Mouse (Mus musculus) stomach, embryonic 14.5 days (tissue): Measurements from ENCODE around the gene Brf1. TPM values are rescaled to one million over a fixed set of nuclear protein-coding genes. Genes with fewer than 3 reads are reported as not detected.

Experiments used
- ATAC-seq: fragments of 200-750 bp; cut with Nextera tagmentation; 2 replicates; pipeline ENCODE4 v1.8.0; 2017; ENCODE audit warnings: low read depth, moderate TSS enrichment; ENCODE audit not compliant: insufficient number of reproducible peaks, insufficient read depth, low FRiP score
- H3K27ac ChIP-seq: fragments of 300-500 bp; sonication (generic); 2 replicates; pipeline ENCODE4 v1.5.1; 2014; ENCODE audit warnings: mild to moderate bottlenecking, low read length, moderate library complexity, mixed read lengths
- H3K27me3 ChIP-seq: fragments of 300-500 bp; sonication (generic); 2 replicates; pipeline ENCODE4 v1.6.1; 2014; ENCODE audit warnings: low read length, control low read depth, mixed read lengths; ENCODE audit not compliant: control insufficient read depth, insufficient read depth
- H3K36me3 ChIP-seq: fragments of 300-500 bp; sonication (generic); 2 replicates; pipeline ENCODE4 v1.6.1; 2014; ENCODE audit warnings: mild to moderate bottlenecking, control low read depth, low read length, moderate library complexity, mixed read lengths; ENCODE audit not compliant: control insufficient read depth, insufficient read depth
- H3K4me1 ChIP-seq: fragments of 300-500 bp; sonication (generic); 2 replicates; pipeline ENCODE4 v1.6.1; 2014; ENCODE audit warnings: low read length, control low read depth, mixed read lengths; ENCODE audit not compliant: control insufficient read depth, insufficient read depth
- H3K4me2 ChIP-seq: fragments of 300-500 bp; sonication (generic); replicated peaks from 2 replicates; pipeline ENCODE4 v1.6.1; 2014; ENCODE audit warnings: low read depth, low read length, control low read depth
- H3K4me3 ChIP-seq: fragments of 300-500 bp; sonication (generic); 2 replicates; pipeline ENCODE4 v1.5.1; 2014; ENCODE audit warnings: low read depth, low read length, control low read depth
- H3K9ac ChIP-seq: fragments of 300-500 bp; sonication (generic); replicated peaks from 2 replicates; pipeline ENCODE4 v1.6.1; 2014; ENCODE audit warnings: low read depth, mild to moderate bottlenecking, control low read depth, low read length, moderate library complexity, mixed read lengths
- H3K9me3 ChIP-seq: fragments of 300-500 bp; sonication (generic); 2 replicates; pipeline ENCODE4 v1.6.1; 2016; ENCODE audit warnings: low read depth, low read length, control low read depth; ENCODE audit not compliant: control insufficient read depth
- WGBS: fragments of 180-500 bp; shearing (Covaris S2); extraction: QIAGEN DNeasy Blood & Tissue Kit; methylation state at CpG from one replicate; pipeline ENCODE4 v1.1.7; 2014; 5-methylcytosine and 5-hydroxymethylcytosine counted together
- polyA plus RNA-seq: library from polyadenylated mRNA; unstranded; fragments of >200 nt; fragmentation: Nextera tagmentation; extraction: Ambion mirVana; gene quantifications from 2 replicates; pipeline ENCODE4 v1.2.1, GENCODE M21; 2014

Brf1 gene
- polyA plus RNA-seq: 70.3 and 71.5 TPM in 2 replicates

DNA sequence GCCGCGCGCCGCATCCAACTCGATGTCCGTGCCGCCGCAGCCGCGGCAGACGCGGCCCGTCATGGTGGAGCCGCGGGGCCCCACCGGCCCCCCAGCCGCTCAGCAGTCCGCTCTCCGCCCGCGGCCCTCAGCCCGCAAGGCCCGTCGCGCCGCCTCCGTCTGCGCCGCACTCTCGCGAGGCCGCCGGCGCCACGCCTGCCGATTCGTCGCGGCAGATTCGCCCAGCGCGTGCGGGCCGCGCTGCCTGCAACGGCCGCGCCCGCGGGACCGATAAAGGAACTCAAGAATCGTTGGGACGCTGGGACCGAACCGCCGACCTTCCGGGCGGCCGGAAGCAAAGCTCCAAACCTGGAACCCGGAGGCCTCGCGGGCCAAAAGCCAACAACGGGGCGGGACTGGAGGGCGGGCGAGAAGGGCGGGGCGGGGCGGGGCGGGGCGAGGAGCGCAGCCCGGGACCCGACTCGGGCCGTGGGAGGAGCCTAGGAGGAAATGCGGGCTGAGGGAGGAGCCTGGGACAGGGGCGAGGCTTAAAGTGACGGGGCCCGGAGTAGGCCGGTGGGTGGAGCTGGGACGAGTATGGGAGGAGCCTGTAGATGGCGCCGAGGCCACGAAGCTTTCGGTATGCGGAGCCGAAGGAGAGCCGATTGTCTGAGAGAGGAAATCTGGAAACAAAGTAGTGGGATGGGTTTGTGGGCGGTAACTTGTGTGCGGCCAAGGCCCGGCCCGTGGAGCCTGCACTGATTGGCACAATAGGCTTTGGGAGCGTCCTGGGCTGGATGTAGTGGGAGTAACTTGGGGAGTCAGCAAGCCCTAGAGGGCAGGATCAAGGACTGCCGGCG lies at the start of gene Brf1:
Brf1 (minus strand) TSS at position 411 of the 839 bp plus-strand sequence.
- H3K4me2 ChIP-seq: peak within 1 kb of the TSS; percentile 85
- peaks cover 10% of the 10 kb centered on the region for H3K4me1 ChIP-seq
- under 1% methylated on average over 88 of the region's 96 CpGs for WGBS
- no peaks in the 10 kb centered on the region for H3K9me3 ChIP-seq
- H3K4me3 ChIP-seq: peak within 1 kb of the TSS; percentile 75
- ATAC-seq: peak; percentile 97
- H3K27ac ChIP-seq: peak within 1 kb of the TSS; percentile 92
- no peaks in the 10 kb centered on the region for H3K36me3 ChIP-seq
- H3K9ac ChIP-seq: peak within 1 kb of the TSS; percentile 89
- H3K27me3 ChIP-seq: no peaks in the 10 kb centered on the region

DNA sequence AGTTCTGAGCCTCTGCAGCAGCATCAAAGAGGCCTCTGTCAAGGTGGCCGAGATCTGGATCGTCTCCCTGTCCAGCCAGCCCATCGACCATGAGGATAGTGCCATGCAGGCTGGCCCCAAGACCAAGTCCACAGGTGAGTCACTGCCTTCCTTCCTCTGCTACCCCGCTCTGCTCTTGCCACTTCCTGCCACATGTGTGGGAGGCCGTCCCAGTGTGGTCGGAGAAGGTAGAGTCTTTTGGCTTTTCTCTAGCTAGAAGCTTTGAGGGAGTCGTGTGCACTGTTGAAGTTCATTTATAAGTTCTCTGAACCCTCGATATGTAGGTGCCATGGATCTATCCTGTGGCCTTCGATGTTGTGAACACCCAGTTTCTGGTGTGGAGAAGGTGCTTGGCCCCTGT lies 49.3 kb upstream of the Brf1 start:
- H3K4me3 ChIP-seq: no peak overlapping the region
- 90% methylated on average over 9 of the region's 9 CpGs for WGBS
- no peaks in the 10 kb centered on the region for H3K4me1 ChIP-seq
- H3K36me3 ChIP-seq: peaks cover 31% of the 10 kb centered on the region
- no peak for ATAC-seq
- H3K4me2 ChIP-seq: no peak overlapping the region
- H3K9me3 ChIP-seq: no peaks in the 10 kb centered on the region
- no peak overlapping the region for H3K27ac ChIP-seq
- H3K9ac ChIP-seq: no peak overlapping the region
- H3K27me3 ChIP-seq: no peaks in the 10 kb centered on the region

DNA sequence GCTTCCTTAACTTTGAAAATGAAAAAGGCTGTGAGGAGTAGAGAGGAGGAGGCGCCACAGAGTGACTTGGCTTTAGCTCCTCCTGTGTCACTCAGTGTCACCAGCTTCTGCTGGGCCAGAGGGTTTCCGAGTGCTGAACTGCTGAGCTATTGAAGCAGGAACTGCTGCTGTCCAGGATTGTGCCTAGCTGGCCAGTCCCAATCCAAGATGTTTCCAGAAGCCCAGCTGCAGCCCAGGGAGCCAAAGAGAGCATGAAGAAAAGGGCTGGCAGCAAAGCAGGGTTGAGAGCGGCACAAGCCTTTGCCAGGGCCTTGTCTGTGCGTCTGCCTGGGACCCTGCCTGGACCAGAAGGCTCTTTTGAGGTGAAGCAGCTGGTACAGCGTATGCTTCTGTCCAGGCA lies 47.6 kb upstream of the Brf1 start:
- H3K4me1 ChIP-seq: no peaks in the 10 kb centered on the region
- 88% methylated on average over 5 of the region's 5 CpGs for WGBS
- H3K9me3 ChIP-seq: no peaks in the 10 kb centered on the region
- no peak overlapping the region for H3K4me2 ChIP-seq
- H3K27me3 ChIP-seq: no peaks in the 10 kb centered on the region
- H3K9ac ChIP-seq: no peak overlapping the region
- H3K36me3 ChIP-seq: peaks cover 21% of the 10 kb centered on the region
- H3K27ac ChIP-seq: no peak overlapping the region
- no peak for ATAC-seq
- no peak overlapping the region for H3K4me3 ChIP-seq

DNA sequence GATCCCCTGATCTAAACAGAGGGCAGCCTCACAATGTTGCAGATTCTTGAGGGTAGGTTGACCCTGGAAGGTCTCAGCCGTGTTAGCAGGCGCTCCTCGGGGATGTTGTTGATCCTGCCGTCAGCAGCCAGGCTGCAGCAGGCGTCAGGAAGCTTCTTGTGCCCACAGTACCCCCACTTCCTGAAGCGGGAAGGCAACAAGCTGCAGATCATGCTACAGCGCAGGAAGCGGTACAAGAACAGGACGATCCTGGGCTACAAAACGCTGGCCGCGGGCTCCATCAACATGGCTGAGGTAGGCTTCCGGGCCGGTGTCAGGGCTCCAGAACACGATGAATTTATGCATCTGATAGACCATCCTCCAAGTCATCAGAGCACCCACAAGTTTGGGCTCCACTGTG lies 46.4 kb upstream of the Brf1 start:
- no peaks in the 10 kb centered on the region for H3K9me3 ChIP-seq
- no peak overlapping the region for H3K4me3 ChIP-seq
- no peaks in the 10 kb centered on the region for H3K4me1 ChIP-seq
- no peak overlapping the region for H3K9ac ChIP-seq
- peaks cover 16% of the 10 kb centered on the region; the same call in 1 of the 2 replicates for H3K36me3 ChIP-seq
- H3K27me3 ChIP-seq: no peaks in the 10 kb centered on the region
- no peak overlapping the region for H3K4me2 ChIP-seq
- no peak overlapping the region for H3K27ac ChIP-seq
- no peak for ATAC-seq
- 86% methylated on average over 15 of the region's 15 CpGs for WGBS

DNA sequence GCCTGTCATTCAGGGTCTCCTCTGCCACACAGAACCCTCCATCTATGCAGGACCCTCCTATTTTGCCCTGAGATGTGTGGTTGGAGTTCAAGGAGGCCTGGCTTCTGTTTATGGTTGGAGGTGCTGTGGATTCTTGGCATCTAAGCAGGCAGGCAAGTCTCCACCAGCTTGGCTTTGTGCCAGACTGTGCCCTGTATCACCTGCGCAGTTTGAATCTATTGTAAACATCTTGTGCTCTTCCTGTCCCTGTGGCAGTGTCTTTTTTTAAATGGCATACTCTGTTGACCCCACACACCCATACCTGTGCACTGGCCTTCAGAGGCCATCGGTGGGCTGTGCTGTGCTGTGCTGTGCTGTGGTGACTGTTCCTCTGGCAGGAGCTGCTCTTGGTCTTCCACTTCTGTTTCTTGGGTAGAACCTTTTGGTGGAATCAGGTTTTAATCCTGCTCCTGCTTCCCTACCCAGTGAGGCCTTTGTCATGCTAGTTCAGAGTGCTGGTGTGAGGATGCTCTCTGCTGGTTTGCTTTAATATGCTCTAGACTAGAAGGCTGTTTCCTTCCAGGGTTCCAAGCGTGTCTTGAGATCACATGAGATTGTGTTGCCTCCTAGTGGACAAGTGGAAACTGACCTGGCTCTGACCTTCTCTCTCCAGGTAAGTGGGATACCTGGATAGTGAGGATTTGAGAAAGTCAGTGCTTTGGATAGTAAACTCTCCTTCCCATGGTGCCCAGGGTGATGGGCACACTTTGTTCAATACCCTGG lies 44.6 kb upstream of the Brf1 start:
- Histone ChIP-seq H3K9ac (no peak overlapping the region), H3K27ac (no peak overlapping the region), H3K4me1 (no peaks in the 10 kb centered on the region), H3K9me3 (no peaks in the 10 kb centered on the region), H3K4me3 (no peak overlapping the region), H3K4me2 (no peak overlapping the region), H3K36me3 (peaks cover 10% of the 10 kb centered on the region; the same call in 1 of the 2 replicates), H3K27me3 (no peaks in the 10 kb centered on the region)
- 78% methylated on average over 3 of the region's 3 CpGs for WGBS
- no peak for ATAC-seq

DNA sequence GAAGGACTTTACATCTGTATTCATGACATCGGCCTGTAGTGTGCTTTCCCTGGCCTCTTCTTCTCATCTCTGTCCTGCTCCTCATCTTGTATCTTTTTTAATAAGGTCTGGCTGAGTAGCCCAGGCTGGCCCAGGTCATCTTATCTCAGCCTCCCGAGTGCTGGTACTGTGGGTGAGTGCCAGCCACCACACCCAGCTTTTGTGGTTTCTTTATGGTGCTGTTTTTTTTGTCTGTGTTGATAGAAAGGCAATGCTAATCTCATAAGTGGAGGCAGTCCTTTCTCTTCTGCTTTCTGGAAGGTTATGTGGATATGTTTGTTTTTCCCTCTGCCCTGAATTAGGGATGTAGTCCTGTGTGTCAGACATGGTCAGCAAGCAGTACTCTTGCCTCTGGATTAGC lies 42.0 kb upstream of the Brf1 start:
- Histone ChIP-seq H3K27me3 (no peaks in the 10 kb centered on the region), H3K27ac (no peak overlapping the region), H3K36me3 (peaks cover 3% of the 10 kb centered on the region; the same call in 1 of the 2 replicates), H3K4me2 (no peak overlapping the region), H3K4me1 (no peaks in the 10 kb centered on the region), H3K4me3 (no peak overlapping the region), H3K9ac (no peak overlapping the region), H3K9me3 (no peaks in the 10 kb centered on the region)
- 83% methylated on average over 2 of the region's 2 CpGs for WGBS
- no peak for ATAC-seq

DNA sequence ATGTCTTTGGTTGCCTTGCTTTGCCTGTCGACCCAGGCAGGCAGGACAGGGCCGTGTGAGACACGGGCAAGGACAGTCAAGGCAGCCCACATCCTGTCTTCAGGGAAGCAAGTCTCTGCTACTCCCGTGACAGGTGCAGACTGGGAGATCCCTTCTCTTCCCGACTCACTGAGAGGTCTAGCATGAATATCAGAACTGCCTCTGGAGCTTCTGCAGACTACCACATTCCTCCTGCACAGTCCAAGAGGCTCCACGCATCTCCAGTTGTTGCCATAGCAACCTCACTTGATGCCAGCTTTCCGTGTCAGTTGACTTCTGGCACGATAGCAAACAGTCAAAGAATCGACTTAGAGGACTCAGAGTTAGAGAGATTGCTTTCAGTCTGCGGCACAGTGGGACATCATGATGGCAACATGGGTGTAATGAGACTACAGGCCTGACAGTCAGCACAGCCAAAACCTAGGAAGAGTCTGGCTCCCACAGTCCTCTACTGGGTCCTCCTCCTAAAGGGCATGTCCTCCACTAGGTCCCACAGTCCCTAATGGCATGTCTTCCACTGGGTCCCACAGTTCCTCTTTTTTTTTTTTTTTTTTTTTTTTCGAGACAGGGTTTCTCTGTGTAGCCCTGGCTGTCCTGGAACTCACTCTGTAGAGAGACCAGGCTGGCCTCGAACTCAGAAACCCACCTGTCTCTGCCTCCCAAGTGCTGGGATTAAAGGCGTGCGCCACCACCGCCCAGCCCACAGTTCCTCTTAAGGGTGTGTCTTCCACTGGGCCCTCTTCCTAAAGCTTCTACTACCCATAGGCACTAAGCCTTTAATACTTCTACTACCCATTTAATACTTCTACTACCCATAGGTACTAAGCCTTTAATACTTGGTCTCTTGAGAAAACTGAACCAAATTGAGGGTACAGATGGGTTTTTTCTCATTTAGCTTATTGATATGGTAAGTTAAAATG lies 41.3 kb upstream of the Brf1 start:
- Histone ChIP-seq H3K4me1 (no peaks in the 10 kb centered on the region), H3K4me3 (no peak overlapping the region), H3K27ac (no peak overlapping the region), H3K9me3 (no peaks in the 10 kb centered on the region), H3K9ac (no peak overlapping the region), H3K36me3 (no peaks in the 10 kb centered on the region; the same call in 1 of the 2 replicates), H3K4me2 (no peak overlapping the region), H3K27me3 (no peaks in the 10 kb centered on the region)
- WGBS: 67% methylated on average over 14 of the region's 15 CpGs
- peak; percentile 35; the same call in 1 of the 2 replicates for ATAC-seq

DNA sequence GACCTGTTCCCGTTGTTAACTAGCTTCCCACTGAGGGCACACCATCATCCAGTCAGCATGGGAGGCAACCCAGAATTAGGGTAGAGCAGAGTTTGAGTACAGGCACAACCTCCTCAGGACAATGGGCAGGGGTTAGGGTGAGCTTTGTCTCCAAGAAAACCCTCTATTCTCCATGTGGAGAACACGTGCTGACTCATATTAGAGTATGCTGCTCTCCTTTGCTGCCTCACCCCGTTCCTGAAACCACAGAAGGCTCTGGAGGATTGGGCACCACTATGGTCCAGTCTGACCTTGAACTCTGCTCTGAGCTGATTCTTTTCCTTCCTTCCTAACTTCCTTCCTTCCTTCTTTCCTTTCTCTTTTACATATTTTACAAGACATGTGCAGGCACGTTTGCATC lies 37.9 kb upstream of the Brf1 start:
- H3K27me3 ChIP-seq: no peaks in the 10 kb centered on the region

More for the DNA sequence above, 37.9 kb upstream of the Brf1 start:
- Histone ChIP-seq H3K9me3 (no peaks in the 10 kb centered on the region), H3K4me2 (no peak overlapping the region), H3K9ac (no peak overlapping the region), H3K36me3 (no peaks in the 10 kb centered on the region), H3K4me1 (no peaks in the 10 kb centered on the region), H3K4me3 (no peak overlapping the region), H3K27ac (no peak overlapping the region)
- ATAC-seq: no peak
- WGBS: 88% methylated on average over 4 of the region's 4 CpGs
